Comparison of ENCODE assay signal across 27 mouse cellular contexts in genomic region chr14:98891252-98891947, GRCm38 (mm10).
DNase-seq lines count a peak whose midpoint lies in the region; ATAC-seq and TF ChIP-seq lines count a peak whose summit lies in the region.
"Had no signal": no experiment of that assay in that cellular context is flagged by ENCODE, and none has a peak within 500 bp of the region (broad histone marks: within the 10 kb centered on the region; RNA-seq: fewer than 3 reads in every experiment).

No protein-coding gene starts in this region.

- no peak overlapping the region for H3K9ac ChIP-seq in forebrain, embryonic 16.5 days (replicated peaks; ENCODE audit: low read depth, low read length)
- H3K9ac ChIP-seq in forebrain, embryonic 13.5 days: no peak overlapping the region
- no peak overlapping the region for H3K9ac ChIP-seq in CH12.LX (ENCODE audit: insufficient read depth, low read depth)
- no peak overlapping the region for H3K9ac ChIP-seq in hindbrain, postnatal 0 days (replicated peaks; ENCODE audit: low read length)
- H3K9ac ChIP-seq: kidney, embryonic 15.5 days; liver, embryonic 15.5 days; midbrain, embryonic 15.5 days; neural tube, embryonic 13.5 days had no signal

- TF ChIP-seq POLR2A in lung, adult 2 months (IDR thresholded peaks at IDR 0.05; ENCODE audit: borderline replicate concordance, extremely low read depth, low read depth, low read length): no peak
- no peak for TF ChIP-seq POLR2A in CH12.LX (IDR thresholded peaks at IDR 0.05; ENCODE audit: low read depth, low read length)
- no peak for TF ChIP-seq POLR2A in brain, embryonic 14.5 days (IDR thresholded peaks at IDR 0.05; ENCODE audit: borderline replicate concordance, extremely low read depth, insufficient read depth, insufficient read length, poor library complexity, severe bottlenecking)

- TF ChIP-seq EP300 in CH12.LX (IDR thresholded peaks at IDR 0.05; ENCODE audit: low read length): no peak

- peaks cover 3% of the 10 kb centered on the region; the same call in 1 of the 2 replicates for H3K27me3 ChIP-seq in forebrain, embryonic 16.5 days (replicated peaks; ENCODE audit: control insufficient read depth, insufficient read depth, low read length)
- no peaks in the 10 kb centered on the region for H3K27me3 ChIP-seq in forebrain, embryonic 13.5 days
- H3K27me3 ChIP-seq in CH12.LX (replicated peaks): no peaks in the 10 kb centered on the region
- H3K27me3 ChIP-seq in hindbrain, postnatal 0 days (ENCODE audit: insufficient read depth, low read length): no peaks in the 10 kb centered on the region
- no peaks in the 10 kb centered on the region for H3K27me3 ChIP-seq in hindbrain, embryonic 10.5 days (ENCODE audit: insufficient read depth, poor library complexity, severe bottlenecking)
- H3K27me3 ChIP-seq: kidney, embryonic 15.5 days; liver, embryonic 15.5 days; midbrain, embryonic 15.5 days; neural tube, embryonic 13.5 days had no signal

- peak; percentile 63 for ATAC-seq in forebrain, embryonic 16.5 days
- no peak for ATAC-seq in forebrain, embryonic 13.5 days
- no peak for ATAC-seq in hindbrain, postnatal 0 days
- ATAC-seq: hindbrain, embryonic 16.5 days; midbrain, embryonic 15.5 days had no signal

- no peaks in the 10 kb centered on the region; the same call in 1 of the 2 replicates for H3K4me1 ChIP-seq in forebrain, embryonic 16.5 days (replicated peaks; ENCODE audit: control insufficient read depth, insufficient read depth, low read length)
- H3K4me1 ChIP-seq in forebrain, embryonic 13.5 days: no peaks in the 10 kb centered on the region
- H3K4me1 ChIP-seq in lung, adult 2 months (ENCODE audit: control insufficient read depth, insufficient read depth, low read length): no peaks in the 10 kb centered on the region
- no peaks in the 10 kb centered on the region for H3K4me1 ChIP-seq in CH12.LX (ENCODE audit: control insufficient read depth in 1 of 2, insufficient read depth in 2 of 2)
- no peaks in the 10 kb centered on the region for H3K4me1 ChIP-seq in hindbrain, postnatal 0 days (ENCODE audit: insufficient read depth, low read length)
- no peaks in the 10 kb centered on the region for H3K4me1 ChIP-seq in hindbrain, embryonic 10.5 days (replicated peaks)
- H3K4me1 ChIP-seq: heart, embryonic 10.5 days; limb, embryonic 10.5 days; liver, embryonic 15.5 days; midbrain, embryonic 15.5 days; neural tube, embryonic 13.5 days had no signal

- no peaks in the 10 kb centered on the region for H3K36me3 ChIP-seq in forebrain, embryonic 16.5 days (ENCODE audit: control insufficient read depth, insufficient read depth)
- H3K36me3 ChIP-seq in forebrain, embryonic 13.5 days (ENCODE audit: poor library complexity, severe bottlenecking): no peaks in the 10 kb centered on the region
- no peaks in the 10 kb centered on the region for H3K36me3 ChIP-seq in CH12.LX (replicated peaks in 1 of 2; ENCODE audit: control insufficient read depth in 1 of 2, insufficient read depth in 1 of 2, low read length in 1 of 2)
- H3K36me3 ChIP-seq in hindbrain, postnatal 0 days (ENCODE audit: insufficient read depth, low read length): no peaks in the 10 kb centered on the region
- H3K36me3 ChIP-seq in hindbrain, embryonic 10.5 days: no peaks in the 10 kb centered on the region
- H3K36me3 ChIP-seq: heart, embryonic 10.5 days; kidney, embryonic 15.5 days; limb, embryonic 10.5 days; liver, embryonic 15.5 days; midbrain, embryonic 15.5 days; neural tube, embryonic 13.5 days had no signal

- no peak overlapping the region for H3K4me3 ChIP-seq in forebrain, embryonic 16.5 days (replicated peaks; ENCODE audit: low read length)
- H3K4me3 ChIP-seq in forebrain, embryonic 13.5 days: no peak overlapping the region
- peak overlapping the region; percentile 51 for H3K4me3 ChIP-seq in lung, adult 2 months (replicated peaks; ENCODE audit: extremely low read depth, low read depth, low read length)
- H3K4me3 ChIP-seq in CH12.LX (replicated peaks in 1 of 3; ENCODE audit: low read depth in 2 of 3, low read length in 2 of 3, poor library complexity in 1 of 3): no peak overlapping the region
- no peak overlapping the region for H3K4me3 ChIP-seq in hindbrain, postnatal 0 days (ENCODE audit: low read length)
- H3K4me3 ChIP-seq in hindbrain, embryonic 10.5 days: no peak overlapping the region
- H3K4me3 ChIP-seq: heart, embryonic 10.5 days; kidney, embryonic 15.5 days; left cerebral cortex, adult 2 months; limb, embryonic 10.5 days; liver, embryonic 15.5 days; midbrain, embryonic 15.5 days; neural tube, embryonic 13.5 days had no signal

- 41% methylated on average over 5 of the region's 5 CpGs for WGBS in forebrain, embryonic 16.5 days
- 59% methylated on average over 5 of the region's 5 CpGs for WGBS in forebrain, embryonic 13.5 days
- 59% methylated on average over 5 of the region's 5 CpGs for WGBS in lung, adult 2 months
- 70% methylated on average over 5 of the region's 5 CpGs for WGBS in hindbrain, postnatal 0 days
- WGBS in hindbrain, embryonic 10.5 days: 83% methylated on average over 5 of the region's 5 CpGs

- in situ Hi-C loops in CH12.LX (cut with MboI; ENCODE audit: low pct_ligation_motif_present, low pct_unique_long_range_greater_than_20kb, low sequenced_read_pairs): no loop called here

- dilution Hi-C loops in CH12.LX (cut with MboI; ENCODE audit: extremely low pct_ligation_motif_present, extremely low pct_unique_long_range_greater_than_20kb, low sequenced_read_pairs): no loop called here

- no peak for TF ChIP-seq CTCF in lung, adult 2 months (IDR thresholded peaks at IDR 0.05; ENCODE audit: insufficient read depth, low read length)
- no peak for TF ChIP-seq CTCF in CH12.LX (conservative IDR thresholded peaks at IDR 0.05 in 1 of 2, IDR thresholded peaks at IDR 0.05 in 1 of 2; ENCODE audit: low read depth in 2 of 2, low read length in 2 of 2)
- TF ChIP-seq CTCF in brain, embryonic 14.5 days (IDR thresholded peaks at IDR 0.05; ENCODE audit: borderline replicate concordance, extremely low read depth, insufficient read depth, insufficient read length): no peak
- no peak for TF ChIP-seq CTCF in hindbrain, postnatal 0 days (IDR thresholded peaks at IDR 0.05; ENCODE audit: low read depth)

- no peak for DNase-seq in lung, adult 2 months
- DNase-seq in lung, postnatal 10 days: no peak
- DNase-seq in CH12.LX (ENCODE audit: extremely low read depth): no peak
- DNase-seq in brain, embryonic 14.5 days (ENCODE audit: low read depth): peak; percentile 64
- no peak for DNase-seq in hindbrain, postnatal 0 days (ENCODE audit: low spot score)
- no peak for DNase-seq in hindbrain, embryonic 10.5 days (ENCODE audit: low spot score)
- DNase-seq: adrenal gland, adult 2 months; cerebellum, adult 18-20 months; cerebellum, postnatal 36 days; embryo, embryonic 11 days; kidney, adult 11 months; kidney, postnatal 36 days; liver; retina, postnatal 1 day; thymus, adult 18-20 months; thymus, postnatal 36 days had no signal

- no peak overlapping the region for H3K4me2 ChIP-seq in forebrain, embryonic 16.5 days (ENCODE audit: low read length)
- H3K4me2 ChIP-seq in forebrain, embryonic 13.5 days: no peak overlapping the region
- peak overlapping the region; percentile 21; the same call in 1 of the 2 replicates for H3K4me2 ChIP-seq in CH12.LX (ENCODE audit: insufficient read depth, low read depth, poor library complexity, severe bottlenecking)
- no peak overlapping the region for H3K4me2 ChIP-seq in hindbrain, postnatal 0 days (ENCODE audit: low read depth, low read length)
- H3K4me2 ChIP-seq: kidney, embryonic 15.5 days; liver, embryonic 15.5 days; midbrain, embryonic 15.5 days; neural tube, embryonic 13.5 days had no signal

- no peaks in the 10 kb centered on the region for H3K79me2 ChIP-seq in CH12.LX (replicated peaks; ENCODE audit: control insufficient read depth, extremely low read depth, insufficient read depth, poor library complexity, severe bottlenecking)

- H3K27ac ChIP-seq in forebrain, embryonic 16.5 days (ENCODE audit: low read length): no peak overlapping the region
- H3K27ac ChIP-seq in forebrain, embryonic 13.5 days: no peak overlapping the region
- H3K27ac ChIP-seq in CH12.LX (ENCODE audit: insufficient read depth, low read depth): no peak overlapping the region
- H3K27ac ChIP-seq in hindbrain, postnatal 0 days: no peak overlapping the region
- no peak overlapping the region for H3K27ac ChIP-seq in hindbrain, embryonic 10.5 days
- H3K27ac ChIP-seq: heart, embryonic 10.5 days; kidney, embryonic 15.5 days; left cerebral cortex, adult 2 months; limb, embryonic 10.5 days; liver, embryonic 15.5 days; macrophage; midbrain, embryonic 15.5 days; neural tube, embryonic 13.5 days had no signal

- no peak for TF ChIP-seq RAD21 in CH12.LX (IDR thresholded peaks at IDR 0.05; ENCODE audit: low read depth, low read length)

- no peaks in the 10 kb centered on the region for H3K9me3 ChIP-seq in forebrain, embryonic 16.5 days (ENCODE audit: control insufficient read depth, low read length)
- H3K9me3 ChIP-seq in forebrain, embryonic 13.5 days (replicated peaks): no peaks in the 10 kb centered on the region
- H3K9me3 ChIP-seq in CH12.LX (replicated peaks; ENCODE audit: low read length): peaks cover 10% of the 10 kb centered on the region
- no peaks in the 10 kb centered on the region for H3K9me3 ChIP-seq in hindbrain, postnatal 0 days (ENCODE audit: low read length)
- H3K9me3 ChIP-seq in hindbrain, embryonic 10.5 days: no peaks in the 10 kb centered on the region
- H3K9me3 ChIP-seq: heart, embryonic 10.5 days; kidney, embryonic 15.5 days; limb, embryonic 10.5 days; liver, embryonic 15.5 days; midbrain, embryonic 15.5 days; neural tube, embryonic 13.5 days had no signal

TF ChIP-seq in CH12.LX, 34 proteins besides CTCF, POLR2A, EP300 and RAD21:
- TF ChIP-seq GABPA (IDR thresholded peaks at IDR 0.05; ENCODE audit: insufficient replicate concordance, low read depth, low read length) (no peak), ZNF384 (IDR thresholded peaks at IDR 0.05; ENCODE audit: low read depth, low read length) (no peak), MEF2A (IDR thresholded peaks at IDR 0.05; ENCODE audit: borderline replicate concordance, low read depth, low read length) (no peak), KAT2A (IDR thresholded peaks at IDR 0.05; ENCODE audit: insufficient replicate concordance, low read length) (no peak), ZKSCAN1 (IDR thresholded peaks at IDR 0.05; ENCODE audit: borderline replicate concordance, low read depth, low read length) (no peak), MAZ (IDR thresholded peaks at IDR 0.05; ENCODE audit: low read depth, low read length) (no peak), IRF4 (IDR thresholded peaks at IDR 0.05; ENCODE audit: low read depth, low read length) (no peak), USF2 (conservative IDR thresholded peaks at IDR 0.05; ENCODE audit: low read depth, low read length) (no peak), UBTF (IDR thresholded peaks at IDR 0.05; ENCODE audit: low read depth, low read length) (no peak), RCOR1 (conservative IDR thresholded peaks at IDR 0.05; ENCODE audit: low read depth, low read length) (no peak), POLR2AphosphoS2 (IDR thresholded peaks at IDR 0.05; ENCODE audit: low read depth, low read length) (no peak), NELFE (IDR thresholded peaks at IDR 0.05; ENCODE audit: low read depth, low read length) (no peak), SIN3A (IDR thresholded peaks at IDR 0.05; ENCODE audit: low read length) (no peak)
